12 mouse cellular contexts compared by ENCODE assay signal in genomic region chr13:41416065-41417016, GRCm38 (mm10).
DNase-seq lines count a peak whose midpoint lies in the region; ATAC-seq lines count a peak whose summit lies in the region.
"Had no signal": no experiment of that assay in that cellular context is flagged by ENCODE, and none has a peak within 500 bp of the region (broad histone marks: within the 10 kb centered on the region; RNA-seq: fewer than 3 reads in every experiment).

No protein-coding gene starts in this region.

- no peak overlapping the region for H3K4me3 ChIP-seq in forebrain, embryonic 16.5 days (replicated peaks; ENCODE audit: low read length)
- H3K4me3 ChIP-seq in midbrain, embryonic 14.5 days (replicated peaks; ENCODE audit: low read depth, low read length) = no peak overlapping the region
- H3K4me3 ChIP-seq: erythroblast, embryonic 14.5 days had no signal

- ATAC-seq in forebrain, embryonic 16.5 days = peak; percentile 87
- ATAC-seq in midbrain, embryonic 14.5 days (ENCODE audit: low FRiP score, low TSS enrichment) = peak; percentile 83

- H3K9ac ChIP-seq in forebrain, embryonic 16.5 days (replicated peaks; ENCODE audit: low read depth, low read length) = no peak overlapping the region
- no peak overlapping the region for H3K9ac ChIP-seq in midbrain, embryonic 14.5 days (replicated peaks; ENCODE audit: low read length)

- no peaks in the 10 kb centered on the region for H3K36me3 ChIP-seq in forebrain, embryonic 16.5 days (ENCODE audit: control insufficient read depth, insufficient read depth)
- no peaks in the 10 kb centered on the region for H3K36me3 ChIP-seq in midbrain, embryonic 14.5 days (ENCODE audit: control insufficient read depth, insufficient read depth, low read length)

- H3K27ac ChIP-seq in forebrain, embryonic 16.5 days (ENCODE audit: low read length) = 0 out of 2 replicates have a peak overlapping the region, but pooled peaks have one; percentile 33
- H3K27ac ChIP-seq in midbrain, embryonic 14.5 days (replicated peaks; ENCODE audit: low read depth, low read length) = peak overlapping the region; percentile 72

- H3K27me3 ChIP-seq in forebrain, embryonic 16.5 days (replicated peaks; ENCODE audit: control insufficient read depth, insufficient read depth, low read length) = no peaks in the 10 kb centered on the region
- no peaks in the 10 kb centered on the region for H3K27me3 ChIP-seq in midbrain, embryonic 14.5 days (ENCODE audit: control insufficient read depth, insufficient read depth, low read length)

- no peaks in the 10 kb centered on the region for H3K9me3 ChIP-seq in forebrain, embryonic 16.5 days (ENCODE audit: control insufficient read depth, low read length)
- no peaks in the 10 kb centered on the region for H3K9me3 ChIP-seq in midbrain, embryonic 14.5 days (ENCODE audit: control insufficient read depth, low read length)

- H3K4me1 ChIP-seq in forebrain, embryonic 16.5 days (replicated peaks; ENCODE audit: control insufficient read depth, insufficient read depth, low read length) = peaks cover 8% of the 10 kb centered on the region
- peaks cover 6% of the 10 kb centered on the region for H3K4me1 ChIP-seq in midbrain, embryonic 14.5 days (ENCODE audit: control insufficient read depth, insufficient read depth, low read length)

- peak; percentile 6 for DNase-seq in retina, adult 2 months (ENCODE audit: low read depth, low spot score)
- no peak for DNase-seq in retina, embryonic 14.5 days (ENCODE audit: low spot score)
- DNase-seq in midbrain, embryonic 14.5 days = peak; percentile 84
- DNase-seq in T-cell, adult 2 months (ENCODE audit: low spot score) = no peak
- DNase-seq in lung, postnatal 14 days = no peak
- no peak for DNase-seq in yolk sac, embryonic 10.5 days (ENCODE audit: low spot score)
- DNase-seq: cerebellum, adult 9-11 months; kidney, postnatal 4 days; lung, adult 2 months; right cerebral cortex, postnatal 25 days had no signal

- no peak overlapping the region for H3K4me2 ChIP-seq in forebrain, embryonic 16.5 days (ENCODE audit: low read length)
- no peak overlapping the region for H3K4me2 ChIP-seq in midbrain, embryonic 14.5 days (ENCODE audit: low read length)

- 42% methylated on average over 11 of the region's 11 CpGs for WGBS in forebrain, embryonic 16.5 days
- WGBS in midbrain, embryonic 14.5 days = 44% methylated on average over 11 of the region's 11 CpGs

Comparison
In these comparisons a context has a peak if more than half of its experiments do, and no peak if none do; other contexts are left out.
1. DNase-seq: peak in retina, adult 2 months (single experiment) and midbrain, embryonic 14.5 days (single experiment); none in retina, embryonic 14.5 days (single experiment), T-cell, adult 2 months (single experiment), lung, postnatal 14 days (single experiment) and yolk sac, embryonic 10.5 days (single experiment).